Comparison of ENCODE assay signal across 12 mouse cellular contexts in the genomic region with DNA sequence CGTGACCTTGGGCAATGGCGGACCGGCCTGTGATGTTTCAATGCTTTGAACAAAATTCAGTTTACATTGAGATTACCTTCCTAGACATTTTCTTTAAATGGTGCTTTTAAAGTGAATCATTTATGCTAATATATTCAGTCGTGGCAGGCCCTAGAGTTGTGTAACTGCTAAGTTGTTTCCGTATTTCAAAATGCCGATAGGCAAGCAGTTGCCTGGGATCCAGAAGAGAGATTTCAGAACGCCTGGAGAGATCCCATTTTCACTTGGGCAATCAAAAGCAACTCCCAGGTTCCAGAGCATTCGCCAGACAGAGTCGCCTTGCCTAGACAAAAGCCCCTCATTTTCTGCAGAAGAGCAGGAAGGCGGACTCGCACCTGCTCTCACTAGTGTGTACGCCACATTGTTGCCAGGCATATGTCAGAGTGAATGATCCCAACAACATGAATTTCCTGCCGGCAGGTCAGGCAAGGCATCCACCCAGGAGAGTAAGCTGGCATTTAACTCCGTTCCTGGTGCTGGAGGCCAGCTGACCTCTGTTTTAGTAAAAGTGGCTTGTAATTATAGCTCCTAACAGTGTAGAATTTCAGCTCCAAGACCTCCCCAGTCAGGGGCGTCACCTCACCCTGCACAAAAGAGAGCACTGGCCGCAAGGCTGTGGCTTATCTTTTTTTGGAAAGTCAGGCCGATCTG. TPM values are rescaled to one million over a fixed set of nuclear protein-coding genes. Genes with fewer than 3 reads are reported as not detected.
A peak's percentile ranks its signal among the peaks of the same experiment; 100 is the strongest.
DNase-seq lines count a peak whose midpoint lies in the region; ATAC-seq lines count a peak whose summit lies in the region.
"Had no signal": no experiment of that assay in that cellular context is flagged by ENCODE, and none has a peak within 500 bp of the region (broad histone marks: within the 10 kb centered on the region; RNA-seq: fewer than 3 reads in every experiment).

No protein-coding gene starts in this region.

- H3K9me3 ChIP-seq in kidney, embryonic 16.5 days (ENCODE audit: low read length): no peaks in the 10 kb centered on the region
- no peaks in the 10 kb centered on the region for H3K9me3 ChIP-seq in neural tube, embryonic 13.5 days

- DNase-seq in retina, postnatal 1 day: peak; percentile 63
- no peak for DNase-seq in retina, embryonic 14.5 days (ENCODE audit: low spot score)
- no peak for DNase-seq in spleen, postnatal 10 days (ENCODE audit: low spot score in 2 of 2)
- no peak for DNase-seq in B cell, adult 2 months
- DNase-seq: cerebellum, adult 8-10 months; right cerebral cortex, postnatal 14 days had no signal

- ATAC-seq in granulocyte monocyte progenitor cell, adult 5-6 weeks (replicated peaks; ENCODE audit: poor library complexity, severe bottlenecking): peak; percentile 56; the same call in 1 of the 2 replicates
- 0 out of 2 replicates have a peak, but pooled peaks have one; percentile 14 for ATAC-seq in kidney, embryonic 16.5 days (ENCODE audit: low FRiP score, low TSS enrichment)
- ATAC-seq in neural tube, embryonic 13.5 days (ENCODE audit: low read depth): 0 out of 2 replicates have a peak, but pooled peaks have one; percentile 50
- ATAC-seq in frontal cortex, adult (ENCODE audit: low TSS enrichment): no peak

- peaks cover 18% of the 10 kb centered on the region for H3K4me1 ChIP-seq in kidney, embryonic 16.5 days (ENCODE audit: insufficient read depth, low read length)
- H3K4me1 ChIP-seq in neural tube, embryonic 13.5 days (replicated peaks): peaks cover 22% of the 10 kb centered on the region

- WGBS in kidney, embryonic 16.5 days: 40% methylated on average over 17 of the region's 17 CpGs
- 39% methylated on average over 17 of the region's 17 CpGs for WGBS in neural tube, embryonic 13.5 days

- peak overlapping the region; percentile 11 for H3K4me2 ChIP-seq in kidney, embryonic 16.5 days (replicated peaks; ENCODE audit: low read depth, low read length)
- peak overlapping the region; percentile 3; the same call in 1 of the 2 replicates for H3K4me2 ChIP-seq in neural tube, embryonic 13.5 days

- H3K36me3 ChIP-seq in kidney, embryonic 16.5 days (ENCODE audit: insufficient read depth, low read length): no peaks in the 10 kb centered on the region
- H3K36me3 ChIP-seq in neural tube, embryonic 13.5 days: no peaks in the 10 kb centered on the region

- no peak overlapping the region; the same call in 1 of the 2 replicates for H3K27ac ChIP-seq in kidney, embryonic 16.5 days (ENCODE audit: low read length)
- peak overlapping the region; percentile 66 for H3K27ac ChIP-seq in neural tube, embryonic 13.5 days (replicated peaks)

- no peak overlapping the region for H3K4me3 ChIP-seq in kidney, embryonic 16.5 days (ENCODE audit: low read length)
- no peak overlapping the region for H3K4me3 ChIP-seq in neural tube, embryonic 13.5 days

- H3K27me3 ChIP-seq in kidney, embryonic 16.5 days (ENCODE audit: insufficient read depth, low read length): no peaks in the 10 kb centered on the region
- H3K27me3 ChIP-seq in neural tube, embryonic 13.5 days: no peaks in the 10 kb centered on the region

- no peak overlapping the region for H3K9ac ChIP-seq in kidney, embryonic 16.5 days (replicated peaks; ENCODE audit: low read length)
- peak overlapping the region; percentile 46 for H3K9ac ChIP-seq in neural tube, embryonic 13.5 days

RNA-seq across cellular contexts. Expression of a gene that starts 23.7 kb away (rescaled TPM):
- 2.8 and 5.4 TPM in 2 replicates for total RNA-seq in granulocyte monocyte progenitor cell, adult 5-6 weeks (2014; fragmentation: Nextera tagmentation)
- total RNA-seq in granulocyte monocyte progenitor cell, adult 5-6 weeks (2017): 2.0 and 3.1 TPM in 2 replicates
- 12.9 and 14.0 TPM in 2 replicates for polyA plus RNA-seq in kidney, embryonic 16.5 days (2015; fragmentation: Nextera tagmentation; extraction: Ambion mirVana)
- polyA plus RNA-seq in neural tube, embryonic 13.5 days (2015; fragmentation: Nextera tagmentation; extraction: Ambion mirVana): 8.7 and 10.5 TPM in 2 replicates

RNA-seq across cellular contexts. Expression of a gene that starts 38.6 kb away (rescaled TPM):
- total RNA-seq in granulocyte monocyte progenitor cell, adult 5-6 weeks (2014; fragmentation: Nextera tagmentation): 13.8 and 17.0 TPM in 2 replicates
- 22.3 and 25.0 TPM in 2 replicates for total RNA-seq in granulocyte monocyte progenitor cell, adult 5-6 weeks (2017)
- polyA plus RNA-seq in kidney, embryonic 16.5 days (2015; fragmentation: Nextera tagmentation; extraction: Ambion mirVana): 37.9 and 41.5 TPM in 2 replicates
- polyA plus RNA-seq in neural tube, embryonic 13.5 days (2015; fragmentation: Nextera tagmentation; extraction: Ambion mirVana): 35.4 and 39.5 TPM in 2 replicates

RNA-seq across cellular contexts. Expression of a gene that starts 38.8 kb away (rescaled TPM):
- total RNA-seq in granulocyte monocyte progenitor cell, adult 5-6 weeks (2014; fragmentation: Nextera tagmentation): 75.0 and 82.0 TPM in 2 replicates
- total RNA-seq in granulocyte monocyte progenitor cell, adult 5-6 weeks (2017): 57.9 and 68.6 TPM in 2 replicates
- 136 and 140 TPM in 2 replicates for polyA plus RNA-seq in kidney, embryonic 16.5 days (2015; fragmentation: Nextera tagmentation; extraction: Ambion mirVana)
- polyA plus RNA-seq in neural tube, embryonic 13.5 days (2015; fragmentation: Nextera tagmentation; extraction: Ambion mirVana): 248 and 258 TPM in 2 replicates

RNA-seq across cellular contexts. Expression of a gene that starts 38.9 kb away (rescaled TPM):
- not detected in 2 replicates for total RNA-seq in granulocyte monocyte progenitor cell, adult 5-6 weeks (2014; fragmentation: Nextera tagmentation)
- not detected in 2 replicates for total RNA-seq in granulocyte monocyte progenitor cell, adult 5-6 weeks (2017)
- not detected in 2 replicates for polyA plus RNA-seq in kidney, embryonic 16.5 days (2015; fragmentation: Nextera tagmentation; extraction: Ambion mirVana)
- not detected in 2 replicates for polyA plus RNA-seq in neural tube, embryonic 13.5 days (2015; fragmentation: Nextera tagmentation; extraction: Ambion mirVana)
- total RNA-seq: heart, postnatal 36 days had no signal
- polyA plus RNA-seq: lung, embryonic 16.5 days had no signal
